Mouse (Mus musculus): ENCODE data around the gene Fhod1.

GRCm38 (mm10) chr8:105282239-105282638, 65.5 kb downstream of the Fhod1 start:
- no peak for TF ChIP-seq CTCF (IDR thresholded peaks at IDR 0.05; ENCODE audit: low read depth, low read length)
- no peak for TF ChIP-seq POLR2A (IDR thresholded peaks at IDR 0.05; ENCODE audit: extremely low read depth, insufficient read depth, low read length)

Measured in liver, adult 2 months (tissue).